Mouse (Mus musculus) midbrain, embryonic 15.5 days (tissue): ENCODE results near the gene Lhfpl3. TPM values are rescaled to one million over a fixed set of nuclear protein-coding genes. Genes with fewer than 3 reads are reported as not detected.

Experiments used
- ATAC-seq: fragments of 200-750 bp; cut with Nextera tagmentation; replicated peaks from 2 replicates; pipeline ENCODE4 v1.8.0; 2017; ENCODE audit warnings: moderate TSS enrichment
- H3K27ac ChIP-seq: fragments of 300-500 bp; sonication (generic); 2 replicates; pipeline ENCODE4 v1.5.1; 2015; ENCODE audit warnings: mild to moderate bottlenecking, inconsistent platforms
- H3K27me3 ChIP-seq: fragments of 300-500 bp; sonication (generic); replicated peaks from 2 replicates; pipeline ENCODE4 v1.6.1; 2015; ENCODE audit warnings: inconsistent platforms
- H3K36me3 ChIP-seq: fragments of 300-500 bp; sonication (generic); replicated peaks from 2 replicates; pipeline ENCODE4 v1.6.1; 2015; ENCODE audit warnings: inconsistent platforms
- H3K4me1 ChIP-seq: fragments of 300-500 bp; sonication (generic); 2 replicates; pipeline ENCODE4 v1.6.1; 2015; ENCODE audit warnings: inconsistent platforms
- H3K4me2 ChIP-seq: fragments of 300-500 bp; sonication (generic); 2 replicates; pipeline ENCODE4 v1.6.1; 2015; ENCODE audit warnings: inconsistent platforms, mild to moderate bottlenecking, moderate library complexity
- H3K4me3 ChIP-seq: fragments of 300-500 bp; sonication (generic); 2 replicates; pipeline ENCODE4 v1.5.1; 2015; ENCODE audit warnings: mild to moderate bottlenecking, inconsistent platforms
- H3K9ac ChIP-seq: fragments of 300-500 bp; sonication (generic); 2 replicates; pipeline ENCODE4 v1.6.1; 2015; ENCODE audit warnings: mild to moderate bottlenecking, inconsistent platforms
- H3K9me3 ChIP-seq: fragments of 300-500 bp; sonication (generic); 2 replicates; pipeline ENCODE4 v1.6.1; 2016; ENCODE audit warnings: inconsistent platforms
- WGBS: fragments of 180-500 bp; shearing (Covaris S2); methylation state at CpG from one replicate; pipeline ENCODE4 v1.1.7; 2015; ENCODE audit warnings: mixed read lengths; 5-methylcytosine and 5-hydroxymethylcytosine counted together
- polyA plus RNA-seq: library from polyadenylated mRNA; unstranded; fragments of >200 nt; fragmentation: Nextera tagmentation; extraction: Ambion mirVana; gene quantifications from 2 replicates; pipeline ENCODE4 v1.2.1, GENCODE M21; 2015

Gene Lhfpl3
- polyA plus RNA-seq, 1 experiment from 2014 or later = 21.0 TPM

- H3K4me2 ChIP-seq = no peak overlapping the region
- H3K4me1 ChIP-seq = no peaks in the 10 kb centered on the region
- 77% methylated on average over 7 of the region's 7 CpGs for WGBS
- no peaks in the 10 kb centered on the region for H3K36me3 ChIP-seq
- no peak overlapping the region for H3K4me3 ChIP-seq
- no peak overlapping the region for H3K9ac ChIP-seq
- H3K27ac ChIP-seq = no peak overlapping the region
- no peak for ATAC-seq
- H3K27me3 ChIP-seq = no peaks in the 10 kb centered on the region
- no peaks in the 10 kb centered on the region for H3K9me3 ChIP-seq
These were observed 303.3 kb downstream of the Lhfpl3 start for GRCm38 (mm10) chr5:23049083-23049663.

- H3K9ac ChIP-seq = no peak overlapping the region
- ATAC-seq = no peak
- no peak overlapping the region for H3K27ac ChIP-seq
- H3K27me3 ChIP-seq = no peaks in the 10 kb centered on the region
- H3K4me1 ChIP-seq = no peaks in the 10 kb centered on the region
- no peaks in the 10 kb centered on the region for H3K36me3 ChIP-seq
- 74% methylated on average over 5 of the region's 5 CpGs for WGBS
- H3K9me3 ChIP-seq = no peaks in the 10 kb centered on the region
- no peak overlapping the region for H3K4me2 ChIP-seq
- H3K4me3 ChIP-seq = no peak overlapping the region
These were observed 305.6 kb downstream of the Lhfpl3 start for GRCm38 (mm10) chr5:23051458-23051857.

DNA sequence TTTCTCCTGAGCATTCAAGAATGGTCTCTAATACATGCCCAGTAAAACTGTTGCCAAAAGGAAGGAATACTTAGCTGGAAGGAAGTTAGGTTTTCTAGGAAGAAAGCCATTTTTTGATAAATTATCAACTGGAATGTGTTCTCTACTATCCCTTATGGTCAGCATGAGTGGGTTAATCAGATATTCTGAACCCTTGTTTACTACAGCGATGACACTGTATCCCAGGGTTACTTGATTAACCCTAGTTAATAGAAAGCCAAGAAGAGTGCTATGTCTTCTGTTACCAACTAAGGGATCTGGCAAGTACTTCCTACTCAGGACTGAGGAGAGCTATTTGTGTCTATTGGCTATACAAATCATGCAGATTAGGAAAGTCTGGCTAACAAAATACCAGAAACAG, 349.0 kb downstream of the Lhfpl3 start:
- no peaks in the 10 kb centered on the region for H3K9me3 ChIP-seq
- no peak for ATAC-seq
- H3K4me1 ChIP-seq = no peaks in the 10 kb centered on the region
- H3K9ac ChIP-seq = no peak overlapping the region
- 84% methylated on average over 1 of the region's 1 CpGs for WGBS
- H3K27ac ChIP-seq = no peak overlapping the region
- H3K36me3 ChIP-seq = no peaks in the 10 kb centered on the region
- H3K4me3 ChIP-seq = no peak overlapping the region
- no peaks in the 10 kb centered on the region for H3K27me3 ChIP-seq
- H3K4me2 ChIP-seq = no peak overlapping the region

- WGBS = 58% methylated on average over 2 of the region's 2 CpGs
- H3K4me3 ChIP-seq = no peak overlapping the region
- no peaks in the 10 kb centered on the region for H3K4me1 ChIP-seq
- no peak for ATAC-seq
- H3K27me3 ChIP-seq = no peaks in the 10 kb centered on the region
- H3K9me3 ChIP-seq = no peaks in the 10 kb centered on the region
- H3K9ac ChIP-seq = no peak overlapping the region
- no peak overlapping the region for H3K27ac ChIP-seq
- H3K4me2 ChIP-seq = no peak overlapping the region
- no peaks in the 10 kb centered on the region for H3K36me3 ChIP-seq
These were observed 360.7 kb downstream of the Lhfpl3 start for GRCm38 (mm10) chr5:23106536-23106935.

DNA sequence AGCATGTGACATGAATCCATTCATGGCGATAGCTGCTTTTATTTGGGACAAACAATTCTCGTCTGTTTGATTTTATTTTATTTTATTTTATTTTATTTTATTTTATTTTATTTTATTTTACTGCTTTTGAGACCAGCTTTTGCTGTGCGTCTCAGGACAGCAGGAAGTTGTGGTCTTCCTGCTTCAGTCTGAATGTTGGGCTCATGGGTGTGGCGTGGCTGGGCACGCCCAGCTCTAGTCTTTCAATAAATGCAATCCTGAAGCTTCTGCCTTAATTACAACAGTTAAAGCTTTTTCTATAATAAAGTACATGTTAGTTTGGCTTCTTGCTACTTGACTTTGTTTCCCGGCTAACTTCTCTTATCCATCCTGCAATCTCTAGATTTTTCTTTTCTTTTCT, 365.4 kb downstream of the Lhfpl3 start:
- Histone ChIP-seq H3K9ac (no peak overlapping the region), H3K4me3 (no peak overlapping the region), H3K27me3 (no peaks in the 10 kb centered on the region), H3K36me3 (no peaks in the 10 kb centered on the region), H3K4me2 (no peak overlapping the region), H3K9me3 (no peaks in the 10 kb centered on the region), H3K4me1 (no peaks in the 10 kb centered on the region), H3K27ac (no peak overlapping the region)
- WGBS = 95% methylated on average over 6 of the region's 6 CpGs
- no peak for ATAC-seq

- H3K9ac ChIP-seq = no peak overlapping the region
- no peaks in the 10 kb centered on the region for H3K36me3 ChIP-seq
- H3K4me1 ChIP-seq = no peaks in the 10 kb centered on the region
- 91% methylated on average over 4 of the region's 4 CpGs for WGBS
- no peak overlapping the region for H3K4me2 ChIP-seq
- ATAC-seq = no peak
- no peak overlapping the region for H3K27ac ChIP-seq
- no peaks in the 10 kb centered on the region for H3K9me3 ChIP-seq
- H3K27me3 ChIP-seq = no peaks in the 10 kb centered on the region
- H3K4me3 ChIP-seq = no peak overlapping the region
These were observed 368.4 kb downstream of the Lhfpl3 start for GRCm38 (mm10) chr5:23114249-23114648.

DNA sequence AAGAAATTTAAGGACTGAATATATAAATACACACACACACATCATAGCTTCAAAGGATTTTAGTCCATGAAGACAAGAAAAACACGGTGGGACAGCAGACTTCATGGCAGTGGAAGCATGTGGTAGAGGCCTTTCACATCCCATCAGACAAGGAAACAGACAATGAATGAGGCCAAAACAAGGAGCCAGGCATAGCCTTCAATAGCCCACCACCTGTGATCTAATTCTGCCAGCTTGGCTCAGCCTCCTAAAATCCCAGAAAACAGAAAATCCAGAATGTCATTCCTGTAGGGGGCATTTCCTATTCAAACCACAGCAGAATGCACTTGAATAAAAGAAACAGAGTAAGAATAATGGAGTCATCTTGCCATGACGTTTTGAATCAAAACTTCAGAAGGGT, 381.0 kb downstream of the Lhfpl3 start:
- no peaks in the 10 kb centered on the region for H3K27me3 ChIP-seq
- no peaks in the 10 kb centered on the region for H3K4me1 ChIP-seq
- H3K4me3 ChIP-seq = no peak overlapping the region
- H3K27ac ChIP-seq = no peak overlapping the region
- no peaks in the 10 kb centered on the region for H3K9me3 ChIP-seq
- H3K9ac ChIP-seq = no peak overlapping the region
- no peak overlapping the region for H3K4me2 ChIP-seq
- WGBS = 40% methylated on average over 2 of the region's 2 CpGs
- no peaks in the 10 kb centered on the region for H3K36me3 ChIP-seq
- ATAC-seq = no peak

DNA sequence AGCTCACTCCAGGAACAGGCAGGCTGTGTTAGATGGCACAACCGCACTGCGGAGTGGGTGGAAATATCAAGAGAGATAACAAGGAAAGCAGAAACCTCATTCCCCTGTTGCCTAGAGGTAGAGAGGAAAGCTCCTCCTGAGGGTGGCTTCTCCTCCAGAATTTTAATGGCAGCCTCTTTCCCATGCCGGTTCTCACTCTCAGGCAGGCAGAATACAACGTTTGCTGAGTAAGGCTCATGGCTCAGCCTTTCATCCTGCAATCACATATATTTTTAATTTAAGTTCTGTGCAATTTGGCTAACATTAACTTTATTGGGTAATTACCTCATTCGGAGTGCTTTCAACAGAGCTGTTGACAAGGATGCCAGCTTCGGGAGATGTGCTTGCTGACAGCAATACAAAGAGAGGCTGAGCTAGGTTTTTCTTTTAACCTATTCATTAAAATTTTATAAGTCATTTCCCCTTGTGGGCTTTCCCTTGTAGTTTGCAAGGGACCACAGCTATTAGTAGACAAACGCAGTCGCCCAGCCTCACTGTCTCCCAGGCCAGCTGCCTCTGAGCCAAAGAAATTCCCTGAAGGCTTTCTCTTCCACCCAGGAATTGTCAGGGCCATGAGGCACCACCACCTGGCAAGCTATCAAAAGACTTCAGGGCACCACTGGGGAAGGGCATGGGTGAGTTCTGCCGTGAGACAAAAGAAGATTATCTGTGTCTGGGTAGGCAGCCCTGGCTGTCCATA, 394.5 kb downstream of the Lhfpl3 start:
- H3K4me1 ChIP-seq = peaks cover 9% of the 10 kb centered on the region; the same call in 1 of the 2 replicates
- WGBS = 29% methylated on average over 9 of the region's 9 CpGs
- no peaks in the 10 kb centered on the region for H3K9me3 ChIP-seq
- H3K27ac ChIP-seq = peak overlapping the region; percentile 65
- H3K36me3 ChIP-seq = no peaks in the 10 kb centered on the region
- no peaks in the 10 kb centered on the region for H3K27me3 ChIP-seq
- no peak overlapping the region for H3K4me3 ChIP-seq
- H3K9ac ChIP-seq = no peak overlapping the region
- peak; percentile 82 for ATAC-seq
- no peak overlapping the region for H3K4me2 ChIP-seq

- Histone ChIP-seq H3K9me3 (no peaks in the 10 kb centered on the region), H3K4me1 (no peaks in the 10 kb centered on the region), H3K4me2 (no peak overlapping the region), H3K36me3 (no peaks in the 10 kb centered on the region), H3K27me3 (no peaks in the 10 kb centered on the region), H3K9ac (no peak overlapping the region), H3K4me3 (no peak overlapping the region), H3K27ac (no peak overlapping the region)
- 87% methylated on average over 4 of the region's 4 CpGs for WGBS
- ATAC-seq = no peak
These were observed 407.4 kb downstream of the Lhfpl3 start for GRCm38 (mm10) chr5:23153210-23153609.

DNA sequence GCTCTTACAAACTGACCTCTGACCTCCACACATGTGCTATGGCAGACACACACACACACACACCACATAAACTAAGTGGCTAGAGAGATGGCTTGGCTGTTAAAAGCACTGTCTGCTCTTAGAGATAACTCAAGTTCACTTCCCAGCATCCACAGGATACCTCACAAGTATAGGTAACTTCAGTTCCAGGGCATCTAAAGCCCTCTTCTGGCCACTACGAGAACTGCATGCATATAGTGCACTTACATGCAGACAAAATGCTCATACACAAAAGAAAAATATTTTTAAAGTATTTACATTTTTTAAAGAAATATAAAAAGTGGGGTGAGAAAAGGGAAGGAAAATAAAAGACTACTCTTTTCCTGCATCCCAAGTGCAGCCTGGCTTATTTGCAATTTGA, 408.6 kb downstream of the Lhfpl3 start:
- Histone ChIP-seq H3K4me2 (no peak overlapping the region), H3K9me3 (no peaks in the 10 kb centered on the region), H3K4me1 (no peaks in the 10 kb centered on the region), H3K27ac (no peak overlapping the region), H3K4me3 (no peak overlapping the region), H3K36me3 (no peaks in the 10 kb centered on the region), H3K9ac (no peak overlapping the region), H3K27me3 (no peaks in the 10 kb centered on the region)
- 89% methylated on average over 1 of the region's 1 CpGs for WGBS
- ATAC-seq = no peak

- Histone ChIP-seq H3K4me1 (peaks cover 21% of the 10 kb centered on the region), H3K9ac (no peak overlapping the region), H3K9me3 (no peaks in the 10 kb centered on the region), H3K27ac (peak overlapping the region; percentile 36; the same call in 1 of the 2 replicates), H3K36me3 (no peaks in the 10 kb centered on the region), H3K4me3 (no peak overlapping the region), H3K4me2 (peak overlapping the region; percentile 29), H3K27me3 (no peaks in the 10 kb centered on the region)
- peak; percentile 81 for ATAC-seq
- WGBS = 7% methylated on average over 6 of the region's 6 CpGs
These were observed 420.1 kb downstream of the Lhfpl3 start for GRCm38 (mm10) chr5:23165947-23166350.

DNA sequence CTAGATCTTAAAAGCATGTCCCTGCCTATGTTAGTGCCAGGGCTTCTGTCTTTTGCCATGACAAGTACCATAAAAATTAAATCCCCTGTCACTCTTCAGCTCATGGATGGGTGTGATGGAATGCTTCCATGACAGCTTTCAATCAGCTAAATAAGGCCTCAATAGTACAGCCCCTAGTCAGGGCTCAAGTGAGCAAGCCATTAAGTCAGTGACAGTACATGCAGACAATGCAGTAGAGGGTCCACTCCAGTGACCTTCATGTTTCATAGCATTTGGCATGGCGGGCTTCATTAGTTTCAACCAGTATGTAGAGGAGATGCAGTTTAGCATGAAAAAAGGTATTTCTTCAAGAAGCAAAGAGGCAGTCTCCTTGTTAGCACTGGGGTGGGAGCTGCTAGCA, 420.8 kb downstream of the Lhfpl3 start:
- peak overlapping the region; percentile 36; the same call in 1 of the 2 replicates for H3K27ac ChIP-seq
- peak; percentile 68 for ATAC-seq
- no peak overlapping the region for H3K4me2 ChIP-seq
- H3K4me1 ChIP-seq = peaks cover 21% of the 10 kb centered on the region
- H3K9ac ChIP-seq = no peak overlapping the region
- H3K27me3 ChIP-seq = no peaks in the 10 kb centered on the region
- no peak overlapping the region for H3K4me3 ChIP-seq
- H3K9me3 ChIP-seq = no peaks in the 10 kb centered on the region
- 80% methylated on average over 1 of the region's 1 CpGs for WGBS
- no peaks in the 10 kb centered on the region for H3K36me3 ChIP-seq

- Histone ChIP-seq H3K36me3 (no peaks in the 10 kb centered on the region), H3K27me3 (no peaks in the 10 kb centered on the region), H3K9me3 (no peaks in the 10 kb centered on the region), H3K9ac (no peak overlapping the region), H3K4me3 (no peak overlapping the region), H3K4me2 (no peak overlapping the region), H3K27ac (no peak overlapping the region), H3K4me1 (no peaks in the 10 kb centered on the region)
- ATAC-seq = no peak
- 88% methylated on average over 6 of the region's 6 CpGs for WGBS
These were observed 443.8 kb downstream of the Lhfpl3 start for GRCm38 (mm10) chr5:23189633-23190032.
